Mouse (Mus musculus) hindbrain, embryonic 11.5 days (tissue): ENCODE measurements at regions not wholly inside any gene's neighbourhood (a gene's known extent, or its start where the extent isn't known, plus 50 kb on each side); places are given as distances from the start of the nearest gene placed in this dataset.

ENCODE experiments used
- ATAC-seq: fragments of 200-750 bp; cut with Nextera tagmentation; 2 replicates; pipeline ENCODE4 v1.8.0; 2017; ENCODE audit warnings: mild to moderate bottlenecking, moderate TSS enrichment, moderate library complexity; ENCODE audit not compliant: low FRiP score
- DNase-seq: peaks from one replicate; pipeline ENCODE4 v3.0.0-alpha.2; 2015; ENCODE audit warnings: low spot score
- H3K27ac ChIP-seq: fragments of 300-500 bp; sonication (generic); 2 replicates; pipeline ENCODE4 v1.5.1; 2014; ENCODE audit warnings: mild to moderate bottlenecking, low read depth, low read length
- H3K27me3 ChIP-seq: fragments of 300-500 bp; sonication (generic); 2 replicates; pipeline ENCODE4 v1.6.1; 2014; ENCODE audit warnings: mild to moderate bottlenecking, low read length, moderate library complexity, mixed read lengths; ENCODE audit not compliant: control insufficient read depth, insufficient read depth
- H3K36me3 ChIP-seq: fragments of 300-500 bp; sonication (generic); 2 replicates; pipeline ENCODE4 v1.6.1; 2014; ENCODE audit warnings: mild to moderate bottlenecking, low read length, moderate library complexity, mixed read lengths; ENCODE audit not compliant: control insufficient read depth, insufficient read depth
- H3K4me1 ChIP-seq: fragments of 300-500 bp; sonication (generic); replicated peaks from 2 replicates; pipeline ENCODE4 v1.6.1; 2014; ENCODE audit warnings: low read length, mixed read lengths; ENCODE audit not compliant: control insufficient read depth, insufficient read depth
- H3K4me2 ChIP-seq: fragments of 300-500 bp; sonication (generic); replicated peaks from 2 replicates; pipeline ENCODE4 v1.6.1; 2014; ENCODE audit warnings: mild to moderate bottlenecking, low read depth, low read length
- H3K4me3 ChIP-seq: fragments of 300-500 bp; sonication (generic); 2 replicates; pipeline ENCODE4 v1.5.1; 2014; ENCODE audit warnings: low read depth, low read length
- H3K9ac ChIP-seq: fragments of 300-500 bp; sonication (generic); 2 replicates; pipeline ENCODE4 v1.6.1; 2014; ENCODE audit warnings: low read depth, low read length
- H3K9me3 ChIP-seq: fragments of 300-500 bp; sonication (generic); 2 replicates; pipeline ENCODE4 v1.6.1; 2016; ENCODE audit warnings: low read length; ENCODE audit not compliant: control insufficient read depth
- WGBS: fragments of 180-500 bp; shearing (Covaris S2); extraction: QIAGEN DNeasy Blood & Tissue Kit; methylation state at CpG from one replicate; pipeline ENCODE4 v1.1.7; 2014; 5-methylcytosine and 5-hydroxymethylcytosine counted together

GRCm38 (mm10) chr1:107677404-107677803, 87.6 kb downstream of the Serpinb8 start:
- Histone ChIP-seq H3K9ac (no peak overlapping the region), H3K4me1 (no peaks in the 10 kb centered on the region), H3K4me2 (no peak overlapping the region), H3K9me3 (no peaks in the 10 kb centered on the region), H3K27ac (no peak overlapping the region), H3K27me3 (no peaks in the 10 kb centered on the region), H3K36me3 (no peaks in the 10 kb centered on the region), H3K4me3 (no peak overlapping the region)
- ATAC-seq (no peak), DNase-seq (no peak)
- 78% methylated on average over 2 of the region's 2 CpGs for WGBS

- no peaks in the 10 kb centered on the region for H3K9me3 ChIP-seq
- WGBS, result 21% methylated on average over 2 of the region's 2 CpGs
- H3K9ac ChIP-seq, result no peak overlapping the region
- no peak overlapping the region for H3K4me2 ChIP-seq
- H3K4me3 ChIP-seq, result no peak overlapping the region
- ATAC-seq (no peak), DNase-seq (no peak)
- H3K27ac ChIP-seq, result no peak overlapping the region
- no peaks in the 10 kb centered on the region for H3K27me3 ChIP-seq
- H3K36me3 ChIP-seq, result no peaks in the 10 kb centered on the region
- peaks cover 3% of the 10 kb centered on the region; the same call in 1 of the 2 replicates for H3K4me1 ChIP-seq
Measured at GRCm38 (mm10) chr1:107696858-107697257, 107.1 kb downstream of the Serpinb8 start.

DNA sequence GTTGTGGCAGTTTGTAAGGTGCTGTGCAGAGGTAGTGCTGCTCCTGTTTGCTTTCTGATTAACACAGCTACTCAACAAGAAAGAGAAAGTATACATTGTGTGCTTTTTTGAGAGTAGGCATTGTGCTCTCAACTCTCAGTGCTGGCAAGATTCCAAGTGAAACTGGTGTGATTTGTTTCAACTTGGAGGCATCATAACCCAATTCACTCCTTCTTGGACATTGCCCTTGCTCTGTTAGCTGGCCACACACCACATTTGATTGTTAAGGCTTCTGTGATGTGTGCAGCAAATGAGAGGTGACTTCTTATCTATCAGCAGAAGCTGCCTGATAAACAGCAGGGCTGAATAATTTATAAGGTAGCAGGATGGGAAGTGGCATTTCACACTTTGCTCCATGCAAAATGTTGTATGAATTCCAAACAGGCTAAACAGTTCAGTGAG, 116.3 kb downstream of the Serpinb8 start:
- Histone ChIP-seq H3K4me3 (no peak overlapping the region), H3K4me2 (no peak overlapping the region), H3K36me3 (no peaks in the 10 kb centered on the region), H3K27me3 (no peaks in the 10 kb centered on the region), H3K27ac (no peak overlapping the region), H3K9ac (no peak overlapping the region), H3K9me3 (no peaks in the 10 kb centered on the region), H3K4me1 (no peaks in the 10 kb centered on the region)
- DNase-seq, result no peak
- no peak for ATAC-seq

DNA sequence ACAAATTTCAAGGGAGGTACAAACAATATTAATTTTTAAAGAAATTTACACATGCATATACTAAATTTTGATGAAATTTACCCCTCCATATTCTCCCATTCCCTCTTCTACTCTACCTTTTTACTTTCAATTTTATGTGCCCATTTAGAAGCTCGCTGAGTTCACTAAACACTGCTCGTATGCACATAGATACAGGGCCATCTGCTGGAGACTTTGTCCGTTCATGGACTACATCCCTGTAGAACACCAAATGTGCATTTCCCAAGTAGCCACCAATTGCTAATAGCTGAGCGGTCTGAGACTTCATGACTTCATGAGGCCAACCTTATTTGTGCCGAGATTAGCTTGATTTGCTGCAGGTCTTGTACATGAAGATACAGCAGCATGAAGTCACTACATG, 118.8 kb downstream of the Serpinb8 start:
- ATAC-seq (no peak), DNase-seq (no peak)
- 92% methylated on average over 5 of the region's 5 CpGs for WGBS

GRCm38 (mm10) chr1:107714869-107715268, 125.1 kb downstream of the Serpinb8 start:
- WGBS, result 72% methylated on average over 1 of the region's 1 CpGs
- DNase-seq (no peak), ATAC-seq (no peak)
- Histone ChIP-seq H3K4me3 (no peak overlapping the region), H3K27me3 (no peaks in the 10 kb centered on the region), H3K4me1 (no peaks in the 10 kb centered on the region), H3K9ac (no peak overlapping the region), H3K4me2 (no peak overlapping the region), H3K27ac (no peak overlapping the region), H3K36me3 (no peaks in the 10 kb centered on the region), H3K9me3 (no peaks in the 10 kb centered on the region)

More for the DNA sequence above, 118.8 kb downstream of the Serpinb8 start:
- Histone ChIP-seq H3K4me3 (no peak overlapping the region), H3K36me3 (no peaks in the 10 kb centered on the region), H3K4me1 (no peaks in the 10 kb centered on the region), H3K9me3 (no peaks in the 10 kb centered on the region), H3K9ac (no peak overlapping the region), H3K27me3 (no peaks in the 10 kb centered on the region), H3K4me2 (no peak overlapping the region), H3K27ac (no peak overlapping the region)

GRCm38 (mm10) chr1:107719304-107719703, 129.5 kb downstream of the Serpinb8 start:
- Histone ChIP-seq H3K27ac (no peak overlapping the region), H3K36me3 (no peaks in the 10 kb centered on the region), H3K4me3 (no peak overlapping the region), H3K4me2 (no peak overlapping the region), H3K27me3 (no peaks in the 10 kb centered on the region), H3K4me1 (no peaks in the 10 kb centered on the region), H3K9ac (no peak overlapping the region), H3K9me3 (no peaks in the 10 kb centered on the region)
- WGBS, result 75% methylated on average over 5 of the region's 5 CpGs
- no peak for DNase-seq
- no peak for ATAC-seq

GRCm38 (mm10) chr1:107728113-107728839, 138.5 kb downstream of the Serpinb8 start:
- Histone ChIP-seq H3K9ac (no peak overlapping the region), H3K27ac (no peak overlapping the region), H3K36me3 (no peaks in the 10 kb centered on the region), H3K27me3 (no peaks in the 10 kb centered on the region), H3K4me3 (no peak overlapping the region), H3K4me2 (no peak overlapping the region), H3K9me3 (no peaks in the 10 kb centered on the region), H3K4me1 (no peaks in the 10 kb centered on the region)
- ATAC-seq (no peak), DNase-seq (no peak)
- WGBS, result 85% methylated on average over 11 of the region's 11 CpGs

DNA sequence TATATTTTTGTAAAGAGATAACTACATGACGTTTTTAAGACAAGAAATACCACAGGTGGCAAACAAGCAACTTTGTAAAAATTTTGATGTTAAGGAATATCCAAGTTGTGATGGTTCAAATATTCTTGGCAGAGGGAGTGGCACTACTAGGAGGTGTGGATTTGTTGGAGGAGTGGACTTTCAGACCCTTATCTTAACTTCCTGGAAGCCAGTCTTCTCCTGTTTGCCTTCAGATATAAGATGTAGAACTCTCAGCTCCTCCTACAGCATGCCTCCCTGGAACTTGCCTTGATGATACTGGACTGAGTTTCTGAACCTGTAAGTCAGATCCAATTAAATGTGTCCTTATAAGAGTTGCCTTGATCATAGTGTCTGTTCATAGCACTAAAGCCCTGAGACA, 175.5 kb downstream of the Serpinb8 start:
- H3K4me3 ChIP-seq, result no peak overlapping the region

GRCm38 (mm10) chr1:107767198-107767947, 177.6 kb downstream of the Serpinb8 start:
- no peak for ATAC-seq
- H3K36me3 ChIP-seq, result no peaks in the 10 kb centered on the region
- no peaks in the 10 kb centered on the region for H3K27me3 ChIP-seq
- H3K9me3 ChIP-seq, result no peaks in the 10 kb centered on the region
- no peak overlapping the region for H3K27ac ChIP-seq
- DNase-seq, result no peak
- no peaks in the 10 kb centered on the region for H3K4me1 ChIP-seq
- H3K4me3 ChIP-seq, result no peak overlapping the region
- no peak overlapping the region for H3K9ac ChIP-seq
- no peak overlapping the region for H3K4me2 ChIP-seq
- WGBS, result 78% methylated on average over 4 of the region's 4 CpGs

More for the DNA sequence above, 175.5 kb downstream of the Serpinb8 start:
- ATAC-seq (no peak), DNase-seq (no peak)
- 90% methylated on average over 1 of the region's 1 CpGs for WGBS
- no peak overlapping the region for H3K27ac ChIP-seq
- H3K27me3 ChIP-seq, result no peaks in the 10 kb centered on the region
- no peaks in the 10 kb centered on the region for H3K4me1 ChIP-seq
- H3K4me2 ChIP-seq, result no peak overlapping the region
- no peak overlapping the region for H3K9ac ChIP-seq
- no peaks in the 10 kb centered on the region for H3K9me3 ChIP-seq
- H3K36me3 ChIP-seq, result no peaks in the 10 kb centered on the region
